Mouse (Mus musculus) subcutaneous adipose tissue, adult 2 months (tissue): ENCODE measurements around the gene Bbs7. TPM values are rescaled to one million over a fixed set of nuclear protein-coding genes. Genes with fewer than 3 reads are reported as not detected.

Experiments used
- polyA plus RNA-seq: library from polyadenylated mRNA; depleted of rRNA; stranded (reverse); fragments of >200 nt; gene quantifications from 2 replicates; pipeline ENCODE4 v1.2.3, GENCODE M21; 2012; ENCODE audit warnings: low replicate concordance; rRNA removed

Gene Bbs7
- polyA plus RNA-seq: 2.6 and 4.1 TPM in 2 replicates

GRCm38 (mm10) chr3:36613202-36613907 is at the start of gene Bbs7:
Bbs7 (minus strand) TSS chr3:36613477.

GRCm38 (mm10) chr3:36571827-36572378 is 41.4 kb downstream of the Bbs7 start, which contains the start of gene Ccna2:
Ccna2 (minus strand) TSS chr3:36572150.

GRCm38 (mm10) chr3:36552406-36553047 is 60.8 kb downstream of the Bbs7 start, which contains the start of gene Exosc9:
Exosc9 (plus strand) TSS chr3:36552606.

Other genes starting within 250 kb of the Bbs7 start
- gene Anxa5, start 137.6 kb downstream of the Bbs7 start, polyA plus RNA-seq: 826 and 1,446 TPM in 2 replicates
- gene 1810062G17Rik, start 137.5 kb downstream of the Bbs7 start, polyA plus RNA-seq: 3.3 and 5.5 TPM in 2 replicates
- gene Gm11549, start 91.7 kb downstream of the Bbs7 start, polyA plus RNA-seq: 0.03 and 0.06 TPM in 2 replicates
- 13.4 and 16.0 TPM in 2 replicates for gene Exosc9, start 60.9 kb downstream of the Bbs7 start, polyA plus RNA-seq
- 1.5 and 26.1 TPM in 2 replicates for gene Ccna2, start 41.3 kb downstream of the Bbs7 start, polyA plus RNA-seq
- 4.1 and 11.2 TPM in 2 replicates for gene Trpc3, start 76.7 kb upstream of the Bbs7 start, polyA plus RNA-seq
- 11.9 and 15.2 TPM in 2 replicates for gene 4932438A13Rik, start 249.6 kb upstream of the Bbs7 start, polyA plus RNA-seq